In the genomic region with DNA sequence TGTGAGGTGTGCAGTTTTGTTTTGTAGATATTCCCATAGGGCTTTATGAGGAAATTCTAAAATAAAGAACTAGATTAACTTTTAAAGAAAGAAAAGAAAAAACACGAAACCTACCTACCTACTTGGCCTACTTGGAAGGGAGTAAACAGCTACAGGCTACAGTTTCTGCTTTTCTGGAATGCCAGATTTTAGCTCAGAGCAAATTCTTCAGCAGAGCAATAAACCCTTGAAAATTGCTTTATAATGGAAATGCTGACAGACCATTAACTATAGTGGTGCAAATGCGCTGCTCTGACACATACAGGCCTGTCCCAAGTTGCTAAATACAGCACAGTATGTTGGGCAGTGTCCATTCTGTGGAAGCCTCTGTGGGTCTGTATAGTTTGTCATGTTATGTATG, we compare ENCODE assay signal across 19 mouse cellular contexts. TPM values are rescaled to one million over a fixed set of nuclear protein-coding genes. Genes with fewer than 3 reads are reported as not detected.
DNase-seq lines count a peak whose midpoint lies in the region; ATAC-seq lines count a peak whose summit lies in the region.
"Had no signal": no experiment of that assay in that cellular context is flagged by ENCODE, and none has a peak within 500 bp of the region (broad histone marks: within the 10 kb centered on the region; RNA-seq: fewer than 3 reads in every experiment).

No protein-coding gene starts in this region.

- H3K9me3 ChIP-seq in hindbrain, embryonic 13.5 days = no peaks in the 10 kb centered on the region
- H3K9me3 ChIP-seq in hindbrain, embryonic 12.5 days (replicated peaks) = no peaks in the 10 kb centered on the region
- H3K9me3 ChIP-seq in limb, embryonic 11.5 days (ENCODE audit: control insufficient read depth, low read length) = no peaks in the 10 kb centered on the region
- no peaks in the 10 kb centered on the region for H3K9me3 ChIP-seq in limb, embryonic 10.5 days (replicated peaks)
- H3K9me3 ChIP-seq in neural tube, embryonic 13.5 days = no peaks in the 10 kb centered on the region
- H3K9me3 ChIP-seq: heart, embryonic 13.5 days; liver, embryonic 13.5 days; megakaryocyte, embryonic 14.5 days had no signal

- H3K27me3 ChIP-seq in hindbrain, embryonic 13.5 days = no peaks in the 10 kb centered on the region
- no peaks in the 10 kb centered on the region for H3K27me3 ChIP-seq in hindbrain, embryonic 12.5 days
- no peaks in the 10 kb centered on the region for H3K27me3 ChIP-seq in limb, embryonic 11.5 days (ENCODE audit: control insufficient read depth, insufficient read depth, low read length)
- no peaks in the 10 kb centered on the region for H3K27me3 ChIP-seq in limb, embryonic 10.5 days (ENCODE audit: low read depth, poor library complexity, severe bottlenecking)
- H3K27me3 ChIP-seq in neural tube, embryonic 13.5 days = no peaks in the 10 kb centered on the region
- H3K27me3 ChIP-seq: CH12.LX; heart, embryonic 13.5 days; liver, embryonic 13.5 days; megakaryocyte, embryonic 14.5 days had no signal

- H3K27ac ChIP-seq in hindbrain, embryonic 13.5 days = peak overlapping the region; percentile 71
- no peak overlapping the region for H3K27ac ChIP-seq in hindbrain, embryonic 12.5 days
- H3K27ac ChIP-seq in limb, embryonic 11.5 days (replicated peaks; ENCODE audit: low read depth, low read length) = no peak overlapping the region
- H3K27ac ChIP-seq in limb, embryonic 10.5 days = no peak overlapping the region
- H3K27ac ChIP-seq in neural tube, embryonic 13.5 days (replicated peaks) = 0 out of 2 replicates have a peak overlapping the region, but pooled peaks have one; percentile 29
- H3K27ac ChIP-seq: heart, embryonic 13.5 days; liver, embryonic 13.5 days had no signal

- ATAC-seq in hindbrain, embryonic 13.5 days (ENCODE audit: low FRiP score) = 0 out of 2 replicates have a peak, but pooled peaks have one; percentile 43
- ATAC-seq in hindbrain, embryonic 12.5 days (ENCODE audit: low FRiP score) = no peak
- no peak for ATAC-seq in limb, embryonic 11.5 days (ENCODE audit: insufficient number of reproducible peaks, low FRiP score, low TSS enrichment, low read depth)
- ATAC-seq in neural tube, embryonic 13.5 days (ENCODE audit: low read depth) = 0 out of 2 replicates have a peak, but pooled peaks have one; percentile 27
- ATAC-seq: forebrain, postnatal 0 days; intestine, embryonic 16.5 days had no signal

- DNase-seq in limb, embryonic 11.5 days (ENCODE audit: low spot score) = peak; percentile 16
- DNase-seq in limb, embryonic 10.5 days (ENCODE audit: low spot score) = no peak
- DNase-seq in neural tube, embryonic 10.5 days (ENCODE audit: extremely low spot score, low spot score) = no peak
- no peak for DNase-seq in spleen, postnatal 10 days (ENCODE audit: low spot score in 2 of 2)
- DNase-seq: cerebellum, adult 18-20 months; cerebellum, postnatal 25 days; embryo, embryonic 11 days; forebrain, postnatal 0 days; heart, postnatal 4 days; liver, embryonic 13.5 days; lung, postnatal 14 days; thymus, adult 18-20 months had no signal

- WGBS in hindbrain, embryonic 13.5 days = 52% methylated on average over 2 of the region's 2 CpGs
- 69% methylated on average over 2 of the region's 2 CpGs for WGBS in hindbrain, embryonic 12.5 days
- 71% methylated on average over 2 of the region's 2 CpGs for WGBS in limb, embryonic 11.5 days
- WGBS in limb, embryonic 10.5 days = 82% methylated on average over 2 of the region's 2 CpGs
- 42% methylated on average over 2 of the region's 2 CpGs for WGBS in neural tube, embryonic 13.5 days

- no peak overlapping the region for H3K4me2 ChIP-seq in hindbrain, embryonic 13.5 days
- no peak overlapping the region for H3K4me2 ChIP-seq in hindbrain, embryonic 12.5 days (replicated peaks)
- H3K4me2 ChIP-seq in limb, embryonic 11.5 days (ENCODE audit: low read depth, severe bottlenecking) = no peak overlapping the region
- no peak overlapping the region for H3K4me2 ChIP-seq in neural tube, embryonic 13.5 days
- H3K4me2 ChIP-seq: heart, embryonic 13.5 days; liver, embryonic 13.5 days had no signal

- H3K4me1 ChIP-seq in hindbrain, embryonic 13.5 days (replicated peaks) = peaks cover 14% of the 10 kb centered on the region
- peaks cover 14% of the 10 kb centered on the region for H3K4me1 ChIP-seq in hindbrain, embryonic 12.5 days
- no peaks in the 10 kb centered on the region for H3K4me1 ChIP-seq in limb, embryonic 11.5 days (ENCODE audit: control insufficient read depth, insufficient read depth, low read length)
- H3K4me1 ChIP-seq in limb, embryonic 10.5 days = no peaks in the 10 kb centered on the region
- H3K4me1 ChIP-seq in neural tube, embryonic 13.5 days (replicated peaks) = peaks cover 36% of the 10 kb centered on the region

- no peak overlapping the region for H3K4me3 ChIP-seq in hindbrain, embryonic 13.5 days
- no peak overlapping the region for H3K4me3 ChIP-seq in hindbrain, embryonic 12.5 days
- no peak overlapping the region for H3K4me3 ChIP-seq in limb, embryonic 11.5 days (ENCODE audit: low read depth, low read length)
- no peak overlapping the region for H3K4me3 ChIP-seq in limb, embryonic 10.5 days
- no peak overlapping the region for H3K4me3 ChIP-seq in neural tube, embryonic 13.5 days
- H3K4me3 ChIP-seq: heart, embryonic 13.5 days; liver, embryonic 13.5 days; megakaryocyte, embryonic 14.5 days had no signal

- H3K36me3 ChIP-seq in hindbrain, embryonic 13.5 days = no peaks in the 10 kb centered on the region
- no peaks in the 10 kb centered on the region for H3K36me3 ChIP-seq in hindbrain, embryonic 12.5 days
- no peaks in the 10 kb centered on the region for H3K36me3 ChIP-seq in limb, embryonic 11.5 days (ENCODE audit: control insufficient read depth, insufficient read depth, low read length)
- no peaks in the 10 kb centered on the region for H3K36me3 ChIP-seq in limb, embryonic 10.5 days
- no peaks in the 10 kb centered on the region for H3K36me3 ChIP-seq in neural tube, embryonic 13.5 days
- H3K36me3 ChIP-seq: heart, embryonic 13.5 days; liver, embryonic 13.5 days had no signal

- no peak overlapping the region for H3K9ac ChIP-seq in hindbrain, embryonic 13.5 days
- no peak overlapping the region for H3K9ac ChIP-seq in hindbrain, embryonic 12.5 days
- H3K9ac ChIP-seq in limb, embryonic 11.5 days (ENCODE audit: low read length) = no peak overlapping the region
- H3K9ac ChIP-seq in neural tube, embryonic 13.5 days = no peak overlapping the region
- H3K9ac ChIP-seq: forebrain, postnatal 0 days; heart, embryonic 13.5 days; liver, embryonic 13.5 days had no signal

RNA-seq across cellular contexts. Expression of a gene that starts 40.6 kb away (rescaled TPM):
- 71.5 and 78.9 TPM in 2 replicates for polyA plus RNA-seq in hindbrain, embryonic 13.5 days (2015; fragmentation: Nextera tagmentation; extraction: Ambion mirVana)
- 85.6 and 95.1 TPM in 2 replicates for polyA plus RNA-seq in hindbrain, embryonic 12.5 days (2016; fragmentation: Nextera tagmentation; extraction: Ambion mirVana)
- polyA plus RNA-seq in limb, embryonic 11.5 days (2014; fragmentation: Nextera tagmentation; extraction: Ambion mirVana) = 53.6 and 55.1 TPM in 2 replicates
- polyA plus RNA-seq in limb, embryonic 10.5 days (2016; fragmentation: Nextera tagmentation; extraction: Ambion mirVana) = 53.9 and 62.8 TPM in 2 replicates
- polyA plus RNA-seq in neural tube, embryonic 13.5 days (2015; fragmentation: Nextera tagmentation; extraction: Ambion mirVana) = 79.3 TPM in 2 replicates

Comparison
In these comparisons a context has a peak if more than half of its experiments do, and no peak if none do; other contexts are left out.
1. ATAC-seq: peak in hindbrain, embryonic 13.5 days (single experiment) and neural tube, embryonic 13.5 days (single experiment); none in hindbrain, embryonic 12.5 days (single experiment) and limb, embryonic 11.5 days (single experiment).
2. H3K27ac ChIP-seq: peak in hindbrain, embryonic 13.5 days (single experiment) and neural tube, embryonic 13.5 days (single experiment); none in hindbrain, embryonic 12.5 days (single experiment), limb, embryonic 11.5 days (single experiment) and limb, embryonic 10.5 days (single experiment).